Mouse (Mus musculus) inflammation-experienced regulatory T-cells, adult 6 months (primary cell): ENCODE measurements around the gene Rad9a. TPM values are rescaled to one million over a fixed set of nuclear protein-coding genes. Genes with fewer than 3 reads are reported as not detected.
"Not testable (repeated sequence)": the region's sequence is repeated elsewhere in the genome, so short reads cannot be mapped to it uniquely, and the experiment has no call there.

Source experiments
- ATAC-seq: one replicate; pipeline ENCODE4 v1.8.0; 2017
- polyA plus RNA-seq, 3 experiments: library from polyadenylated mRNA; unstranded; fragments of 100-300 nt; shearing (Covaris generic); gene quantifications; one replicate each; pipeline ENCODE4 v1.2.1; 2017

Rad9a gene
- polyA plus RNA-seq, result 10 to 100 TPM; 43.6 to 63.0 (median 59.1) TPM

GRCm38 (mm10) chr19:4201291-4201909 lies at the start of gene Rad9a:
Gene Rad9a, minus strand, starts transcription at chr19:4201662.
- ATAC-seq, result peak; percentile 73

DNA sequence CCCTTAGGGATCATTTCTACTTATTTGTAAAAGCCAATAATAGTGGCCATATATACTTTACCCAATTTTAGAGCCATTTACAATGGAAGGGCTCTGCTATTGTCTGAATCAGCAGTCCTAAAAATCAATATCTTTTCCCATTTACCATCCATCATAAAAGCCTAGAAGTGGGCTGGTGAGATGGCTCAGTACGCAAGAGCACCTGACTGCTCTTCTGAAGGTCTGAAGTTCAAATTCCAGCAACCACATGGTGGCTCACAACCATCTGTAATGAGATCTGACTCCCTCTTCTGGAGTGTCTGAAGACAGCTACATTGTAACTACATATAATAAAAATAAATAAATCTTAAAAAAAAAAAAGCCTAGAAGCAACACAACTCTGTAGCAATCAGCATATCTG lies 47.2 kb upstream of the Rad9a start:
- ATAC-seq, result not testable (repeated sequence)

DNA sequence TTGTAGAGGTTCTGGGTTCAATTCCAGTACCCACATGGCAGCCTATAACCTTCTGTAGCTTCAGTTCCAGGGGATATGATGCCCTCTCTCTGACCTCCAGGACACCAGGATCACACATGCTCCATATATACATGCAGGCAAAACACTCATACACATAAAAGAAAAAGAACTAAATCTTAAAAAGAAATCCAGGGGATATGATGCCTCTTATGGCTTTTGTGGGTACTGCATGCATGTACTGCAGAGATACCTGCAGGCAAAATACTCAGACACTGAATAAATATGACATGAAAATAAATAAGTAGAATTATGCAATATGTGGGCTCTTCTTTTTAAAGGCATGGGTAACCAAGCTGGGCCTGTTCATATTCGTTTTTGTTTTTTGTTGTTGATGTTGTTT lies 45.5 kb upstream of the Rad9a start:
- no peak for ATAC-seq

- ATAC-seq, result no peak
These were observed 43.3 kb upstream of the Rad9a start for GRCm38 (mm10) chr19:4244775-4245174.

DNA sequence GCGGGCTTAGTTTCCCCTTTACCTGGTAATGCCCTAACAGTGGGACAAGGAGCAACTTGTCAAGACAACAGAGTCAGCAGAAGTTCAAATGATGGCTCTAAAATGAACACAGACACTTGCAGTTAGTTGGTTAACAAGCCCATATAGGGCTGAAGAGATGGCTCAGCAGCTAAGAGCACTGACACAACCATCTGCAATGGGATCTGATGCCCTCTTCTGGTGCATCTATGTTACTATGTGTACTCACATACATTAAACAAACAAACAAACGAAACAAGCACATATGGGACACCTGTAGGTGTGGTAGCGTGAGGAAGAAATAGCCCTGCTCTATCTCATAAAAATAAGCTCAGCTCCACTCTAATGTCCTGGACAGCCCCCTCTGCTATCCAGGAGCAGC lies 41.0 kb upstream of the Rad9a start:
- ATAC-seq, result no peak

DNA sequence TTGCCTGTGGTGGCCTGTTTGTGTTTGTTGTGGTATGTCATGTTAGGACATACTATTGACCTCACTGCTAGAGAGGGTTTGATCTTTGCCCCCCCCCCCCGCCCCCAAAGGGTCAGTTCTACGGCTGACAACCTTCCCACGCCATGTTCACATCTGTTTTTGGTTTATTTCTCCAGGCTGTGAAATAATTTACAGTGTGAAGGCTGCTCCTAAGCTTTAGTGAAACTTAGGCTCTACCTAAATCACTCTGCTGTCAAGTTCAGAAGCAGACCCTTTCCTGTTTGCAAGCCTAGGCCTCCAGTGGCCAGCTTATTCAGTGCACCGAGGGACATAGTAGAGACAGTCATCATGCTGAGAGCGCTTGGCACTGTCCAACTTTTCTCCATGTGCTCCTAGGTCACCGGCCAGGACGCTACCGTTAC lies 38.8 kb upstream of the Rad9a start:
- no peak for ATAC-seq

- no peak for ATAC-seq
These were observed 33.1 kb upstream of the Rad9a start for GRCm38 (mm10) chr19:4234548-4234947.

GRCm38 (mm10) chr19:4232651-4233050 lies 31.2 kb upstream of the Rad9a start:
- ATAC-seq, result no peak

DNA sequence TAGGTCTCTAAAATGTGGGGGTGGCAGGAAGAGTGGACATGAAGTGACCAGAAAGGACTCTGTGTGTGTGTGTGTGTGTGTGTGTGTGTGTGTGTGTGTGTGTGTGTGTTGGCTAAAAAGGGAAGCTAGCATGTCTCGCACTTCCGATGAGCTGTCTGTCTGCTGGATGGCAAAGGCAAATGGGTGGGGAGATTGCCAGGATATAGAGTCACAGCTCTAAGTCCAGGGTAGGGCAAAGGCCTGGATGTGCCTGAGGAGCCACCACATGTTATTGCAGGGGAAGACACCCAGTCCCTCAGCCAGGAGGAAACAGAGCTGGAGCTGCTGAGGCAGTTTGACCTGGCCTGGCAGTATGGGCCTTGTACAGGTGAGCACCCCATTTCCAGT lies 30.7 kb upstream of the Rad9a start:
- ATAC-seq, result peak; percentile 47

DNA sequence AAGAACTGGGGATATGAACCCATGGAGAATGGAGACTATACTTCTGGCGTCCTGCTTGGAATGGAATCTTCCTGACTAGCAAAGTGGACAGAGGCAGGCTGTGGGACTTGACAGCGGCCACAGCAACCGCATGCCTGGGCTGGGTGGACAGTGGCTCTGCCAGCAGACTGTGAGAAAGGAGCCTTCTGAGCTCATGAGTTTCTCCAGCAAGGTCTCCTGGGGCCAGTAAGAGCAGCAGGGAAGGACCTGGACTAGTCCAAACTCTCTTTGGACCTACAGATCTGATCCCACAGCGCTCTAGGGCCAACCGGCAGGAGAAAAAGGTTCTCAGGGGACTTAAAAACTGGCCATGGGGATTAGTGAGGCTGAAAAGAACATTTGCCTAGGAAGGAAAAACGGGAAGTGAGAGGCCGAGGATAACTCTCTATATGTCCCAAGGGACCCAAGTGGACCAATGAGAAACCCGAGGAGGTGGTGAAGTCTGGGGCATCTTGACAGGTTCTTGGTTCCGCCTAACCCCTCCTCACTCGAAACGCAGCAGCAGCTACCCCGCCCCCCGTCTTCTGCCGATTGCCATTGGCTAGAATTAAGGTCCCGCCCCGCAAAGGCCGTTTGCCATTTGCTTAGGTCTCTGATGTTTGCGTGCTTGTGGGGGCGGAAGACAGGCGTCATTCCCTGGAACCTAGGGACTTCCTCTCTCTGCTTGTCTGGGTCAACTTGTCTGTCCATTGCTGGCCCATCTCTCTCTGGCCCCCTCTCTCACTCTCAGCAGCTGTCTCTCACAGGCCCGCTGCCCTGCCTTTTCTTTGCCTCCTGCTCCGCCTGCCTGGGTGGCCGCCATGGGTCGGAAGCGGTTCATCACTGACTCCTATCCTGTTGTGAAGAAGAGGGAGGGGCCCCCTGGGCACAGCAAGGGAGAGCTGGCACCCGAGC lies 30.1 kb upstream of the Rad9a start, which contains the start of gene Pold4:
Gene Pold4 (plus strand): TSS at position 647 of the 933 bp plus-strand sequence.
- peak; percentile 86 for ATAC-seq

- ATAC-seq, result peak; percentile 8
These were observed 29.0 kb upstream of the Rad9a start for GRCm38 (mm10) chr19:4230415-4230814.

DNA sequence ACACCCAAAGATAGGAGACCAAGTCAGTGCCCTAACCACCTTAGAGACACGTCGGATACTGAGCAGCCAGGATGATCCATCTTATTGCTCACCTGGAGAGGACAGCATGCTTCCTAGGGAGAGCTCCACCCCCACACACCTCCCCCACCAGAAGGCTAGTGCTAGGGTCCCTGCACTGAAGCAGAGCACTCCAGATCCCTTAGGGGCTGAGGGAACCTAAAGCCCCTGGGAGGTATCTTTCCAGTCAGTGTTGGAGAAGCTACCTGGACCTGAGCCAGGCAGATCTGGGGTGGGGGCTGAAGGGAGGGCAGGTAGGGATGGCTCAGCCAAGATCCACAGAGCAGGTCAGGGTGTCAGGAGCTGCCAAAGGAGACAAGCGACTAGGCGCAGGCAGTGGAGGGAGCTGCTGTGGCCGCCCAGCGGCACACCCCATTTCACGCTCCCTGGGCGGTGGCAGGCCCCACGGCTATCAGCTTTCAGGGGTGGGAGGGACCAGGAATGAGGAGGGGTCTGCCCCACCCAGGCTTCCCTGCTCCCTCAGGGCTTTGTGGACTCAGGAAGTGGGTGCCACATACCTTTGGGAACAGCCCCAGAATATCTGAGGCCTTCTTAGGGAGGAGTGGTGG lies 28.1 kb upstream of the Rad9a start:
- ATAC-seq, result no peak

DNA sequence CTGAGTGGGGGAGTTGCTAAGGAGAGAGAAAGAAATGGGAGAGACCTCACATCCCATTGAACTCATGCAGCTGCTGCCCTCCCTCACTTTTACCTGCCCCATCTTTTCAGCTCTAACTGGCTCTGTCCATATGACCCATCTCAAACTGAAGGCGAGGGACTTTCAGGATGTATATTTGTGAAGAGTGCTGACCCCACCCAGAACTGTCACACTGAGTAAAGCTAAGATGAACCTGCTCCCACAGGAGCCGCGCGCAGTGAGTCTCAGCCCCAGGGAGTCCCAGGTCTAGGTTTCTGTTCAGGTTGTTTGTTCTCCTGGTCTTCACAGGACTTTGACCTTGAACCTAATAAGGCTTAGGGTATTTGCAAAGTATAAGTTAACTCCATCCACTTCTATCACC lies 27.4 kb upstream of the Rad9a start:
- ATAC-seq, result no peak

DNA sequence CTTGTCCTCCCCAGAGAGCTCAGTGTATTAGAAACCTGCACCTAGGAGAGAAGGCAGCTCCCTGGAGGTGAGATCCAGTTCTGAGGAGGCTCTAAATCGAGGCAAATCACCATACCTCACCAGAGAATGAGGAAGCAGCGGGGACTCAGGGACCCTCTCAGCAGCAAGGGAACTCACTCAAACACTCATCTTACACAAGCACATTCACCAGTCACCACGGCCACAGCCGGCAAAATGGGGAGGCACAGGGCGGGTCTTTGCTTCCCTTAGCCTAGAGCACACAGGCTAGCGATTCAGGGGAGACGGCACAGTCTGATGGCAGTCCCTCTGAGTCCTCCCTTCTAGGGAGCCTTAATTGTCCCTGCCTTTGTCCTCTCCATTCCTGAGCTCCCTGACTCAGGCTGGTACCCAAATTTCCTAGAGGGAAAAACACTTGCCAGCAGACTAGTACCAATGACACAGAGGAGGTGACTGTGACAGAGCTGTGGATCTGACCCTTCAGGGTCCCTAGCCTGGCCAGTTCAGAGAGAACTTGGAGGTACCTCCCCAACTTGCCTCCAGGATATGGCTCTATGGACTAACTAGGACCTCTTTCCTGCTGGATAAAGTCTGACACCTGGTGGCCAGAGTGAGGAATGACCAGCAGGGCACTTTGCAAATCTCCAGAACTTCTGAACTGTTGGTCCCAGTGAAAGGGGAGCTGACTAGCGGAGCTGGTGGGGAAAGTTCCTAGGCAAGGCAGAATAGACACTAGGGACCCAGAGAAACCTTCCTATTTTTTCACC lies 26.6 kb upstream of the Rad9a start:
- no peak for ATAC-seq

DNA sequence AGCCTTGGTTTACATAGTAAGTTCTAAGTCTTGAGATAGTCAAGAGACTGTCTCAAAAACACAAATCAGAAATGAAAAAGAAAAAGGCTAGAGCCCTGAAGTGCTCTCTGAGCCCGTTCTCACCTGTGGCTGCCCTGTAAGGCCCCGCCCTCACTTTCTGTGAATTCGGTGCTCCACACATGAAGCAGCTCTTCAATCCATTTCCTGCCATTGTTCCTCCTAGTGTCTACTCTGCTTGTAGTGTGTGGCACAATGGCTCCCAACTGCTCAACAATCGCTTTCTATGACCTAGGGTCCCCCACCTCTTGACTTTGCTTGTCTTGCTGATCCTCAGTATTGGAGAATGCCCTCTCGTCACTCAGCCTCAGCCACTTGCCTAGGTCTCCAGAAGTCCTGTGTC lies 26.0 kb upstream of the Rad9a start:
- ATAC-seq, result no peak

GRCm38 (mm10) chr19:4226779-4227178 lies 25.3 kb upstream of the Rad9a start:
- no peak for ATAC-seq

GRCm38 (mm10) chr19:4222165-4222564 lies 20.7 kb upstream of the Rad9a start:
- no peak for ATAC-seq

DNA sequence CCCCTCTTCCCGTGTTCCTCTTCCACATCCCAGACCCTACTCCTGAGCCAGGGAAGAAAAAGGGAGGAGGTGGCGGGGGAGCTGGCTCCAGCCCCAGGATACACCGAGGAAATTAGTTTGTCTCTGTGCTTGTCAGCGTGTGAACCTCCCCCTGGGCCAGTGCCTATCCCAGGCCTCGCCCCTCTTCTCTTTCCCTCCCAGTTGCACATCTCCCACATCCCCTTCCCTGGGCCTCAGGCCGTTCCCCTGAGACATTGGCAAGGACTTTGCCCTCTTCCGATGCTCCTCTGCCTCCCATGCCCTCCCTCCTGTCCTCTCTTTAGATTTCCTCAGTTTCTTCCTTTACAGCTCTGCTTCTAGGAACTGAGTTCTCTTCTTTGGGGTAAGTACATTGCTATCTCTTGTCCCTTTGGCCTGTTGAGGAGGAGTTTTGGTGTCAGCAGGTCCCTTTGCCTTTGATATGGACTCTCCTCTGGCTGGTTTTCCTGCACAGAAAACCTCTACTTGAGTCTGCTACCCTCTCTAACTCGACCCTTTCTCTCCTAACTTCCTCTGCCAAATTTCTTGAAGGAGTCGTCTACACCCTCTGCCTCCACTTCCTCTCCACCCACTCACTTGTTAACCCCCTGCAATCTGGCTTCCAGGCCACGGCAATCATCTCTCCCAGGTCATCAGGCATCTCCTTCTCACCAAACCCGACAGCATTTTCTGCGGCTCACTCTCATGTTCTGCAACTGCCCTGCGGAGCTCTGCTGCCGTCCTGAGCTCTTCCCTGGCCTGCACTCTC lies 19.7 kb upstream of the Rad9a start:
- ATAC-seq, result peak; percentile 38

GRCm38 (mm10) chr19:4220416-4220815 lies 19.0 kb upstream of the Rad9a start:
- no peak for ATAC-seq

GRCm38 (mm10) chr19:4219943-4220342 lies 18.5 kb upstream of the Rad9a start:
- ATAC-seq, result no peak

GRCm38 (mm10) chr19:4218784-4219183 lies 17.3 kb upstream of the Rad9a start:
- ATAC-seq, result peak; percentile 54

DNA sequence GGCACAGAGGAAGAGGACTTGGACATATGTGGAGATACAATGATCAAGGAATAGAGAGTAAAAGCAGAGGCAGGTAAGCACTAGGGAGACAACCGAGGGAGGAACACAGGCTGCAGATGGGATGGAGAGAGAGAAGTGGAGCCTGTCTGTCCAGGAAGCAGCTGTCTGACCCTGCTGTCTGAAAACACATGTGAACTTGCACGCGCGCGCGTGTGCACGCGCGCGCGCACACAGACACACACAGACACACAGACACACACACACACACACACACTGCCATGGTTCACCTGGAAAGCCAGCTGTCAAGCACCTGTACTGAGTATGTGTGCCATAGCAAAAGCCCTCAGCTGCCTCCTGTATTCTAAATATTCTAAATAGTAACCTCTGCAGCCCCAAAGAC lies 16.8 kb upstream of the Rad9a start:
- ATAC-seq, result no peak
